Mouse (Mus musculus) cerebellum, adult 2 months (tissue): ENCODE data around the gene Pgrmc2.

Source experiments
- CTCF ChIP-seq: fragments of 200-500 bp; IDR thresholded peaks from 2 replicates; pipeline ENCODE4 v1.5.1; 2011; ENCODE audit warnings: low read depth, mild to moderate bottlenecking, control low read depth, low read length, moderate library complexity, borderline replicate concordance; ENCODE audit not compliant: insufficient read depth
- POLR2A ChIP-seq: fragments of 200-500 bp; IDR thresholded peaks from 2 replicates; pipeline ENCODE4 v1.6.1; 2011; ENCODE audit warnings: low read length, control low read depth, borderline replicate concordance; ENCODE audit not compliant: insufficient read depth

GRCm38 (mm10) chr3:41058395-41058794 is 24.5 kb downstream of the Pgrmc2 start:
- TF ChIP-seq CTCF (no peak), POLR2A (no peak)
